Mouse (Mus musculus) limb, embryonic 15.5 days (tissue): Measurements from ENCODE around the gene Larp1b. TPM values are rescaled to one million over a fixed set of nuclear protein-coding genes. Genes with fewer than 3 reads are reported as not detected.

Experiments
- ATAC-seq: fragments of 200-750 bp; cut with Nextera tagmentation; 2 replicates; pipeline ENCODE4 v1.8.0; 2017; ENCODE audit warnings: low read depth, moderate TSS enrichment; ENCODE audit not compliant: insufficient number of reproducible peaks, low FRiP score, low TSS enrichment
- H3K27ac ChIP-seq: fragments of 300-500 bp; sonication (generic); 2 replicates; pipeline ENCODE4 v1.5.1; 2015; ENCODE audit warnings: moderate library complexity, mild to moderate bottlenecking, inconsistent platforms
- H3K27me3 ChIP-seq: fragments of 300-500 bp; sonication (generic); 2 replicates; pipeline ENCODE4 v1.6.1; 2015; ENCODE audit warnings: inconsistent platforms
- H3K36me3 ChIP-seq: fragments of 300-500 bp; sonication (generic); 2 replicates; pipeline ENCODE4 v1.6.1; 2015; ENCODE audit warnings: inconsistent platforms
- H3K4me1 ChIP-seq: fragments of 300-500 bp; sonication (generic); 2 replicates; pipeline ENCODE4 v1.6.1; 2015; ENCODE audit warnings: inconsistent platforms
- H3K4me2 ChIP-seq: fragments of 300-500 bp; sonication (generic); 2 replicates; pipeline ENCODE4 v1.6.1; 2015; ENCODE audit warnings: mild to moderate bottlenecking, inconsistent platforms
- H3K4me3 ChIP-seq: fragments of 300-500 bp; sonication (generic); 2 replicates; pipeline ENCODE4 v1.5.1; 2015; ENCODE audit warnings: mild to moderate bottlenecking, inconsistent platforms
- H3K9ac ChIP-seq: fragments of 300-500 bp; sonication (generic); 2 replicates; pipeline ENCODE4 v1.6.1; 2015; ENCODE audit warnings: inconsistent platforms
- H3K9me3 ChIP-seq: fragments of 300-500 bp; sonication (generic); 2 replicates; pipeline ENCODE4 v1.6.1; 2016; ENCODE audit warnings: inconsistent platforms
- WGBS: fragments of 180-500 bp; shearing (Covaris S2); methylation state at CpG from one replicate; pipeline ENCODE4 v1.1.7; 2015; 5-methylcytosine and 5-hydroxymethylcytosine counted together
- polyA plus RNA-seq: library from polyadenylated mRNA; unstranded; fragments of >200 nt; fragmentation: Nextera tagmentation; extraction: Ambion mirVana; gene quantifications from 2 replicates; pipeline ENCODE4 v1.2.1, GENCODE M21; 2015

Larp1b gene
- polyA plus RNA-seq, 1 experiment from 2014 or later, result 2.2 TPM

- Histone ChIP-seq H3K27me3 (no peaks in the 10 kb centered on the region), H3K4me2 (no peak overlapping the region), H3K27ac (no peak overlapping the region), H3K36me3 (no peaks in the 10 kb centered on the region), H3K4me1 (no peaks in the 10 kb centered on the region), H3K9me3 (no peaks in the 10 kb centered on the region), H3K9ac (no peak overlapping the region), H3K4me3 (no peak overlapping the region)
- 79% methylated on average over 12 of the region's 12 CpGs for WGBS
- ATAC-seq, result no peak
Observed at GRCm38 (mm10) chr3:41031286-41032210, 81.9 kb downstream of the Larp1b start.

GRCm38 (mm10) chr3:41038297-41038916 is 88.8 kb downstream of the Larp1b start:
- no peaks in the 10 kb centered on the region for H3K9me3 ChIP-seq
- no peaks in the 10 kb centered on the region for H3K27me3 ChIP-seq
- H3K9ac ChIP-seq, result no peak overlapping the region
- 72% methylated on average over 5 of the region's 5 CpGs for WGBS
- H3K27ac ChIP-seq, result no peak overlapping the region
- H3K4me1 ChIP-seq, result no peaks in the 10 kb centered on the region
- no peak for ATAC-seq
- H3K4me2 ChIP-seq, result no peak overlapping the region
- no peak overlapping the region for H3K4me3 ChIP-seq
- H3K36me3 ChIP-seq, result no peaks in the 10 kb centered on the region

GRCm38 (mm10) chr3:41041241-41041640 is 91.6 kb downstream of the Larp1b start:
- H3K27me3 ChIP-seq, result no peaks in the 10 kb centered on the region
- no peak overlapping the region for H3K4me2 ChIP-seq
- no peaks in the 10 kb centered on the region for H3K9me3 ChIP-seq
- ATAC-seq, result no peak
- H3K9ac ChIP-seq, result no peak overlapping the region
- no peak overlapping the region for H3K4me3 ChIP-seq
- 69% methylated on average over 5 of the region's 5 CpGs for WGBS
- H3K27ac ChIP-seq, result no peak overlapping the region
- H3K4me1 ChIP-seq, result no peaks in the 10 kb centered on the region
- no peaks in the 10 kb centered on the region for H3K36me3 ChIP-seq

GRCm38 (mm10) chr3:41042195-41042938 is 92.7 kb downstream of the Larp1b start:
- Histone ChIP-seq H3K9me3 (no peaks in the 10 kb centered on the region), H3K27ac (no peak overlapping the region), H3K9ac (no peak overlapping the region), H3K4me1 (no peaks in the 10 kb centered on the region), H3K36me3 (no peaks in the 10 kb centered on the region), H3K27me3 (no peaks in the 10 kb centered on the region), H3K4me2 (no peak overlapping the region), H3K4me3 (no peak overlapping the region)
- 79% methylated on average over 4 of the region's 4 CpGs for WGBS
- ATAC-seq, result no peak

GRCm38 (mm10) chr3:41043756-41044354 is 94.2 kb downstream of the Larp1b start:
- WGBS, result 67% methylated on average over 11 of the region's 11 CpGs

GRCm38 (mm10) chr3:41047838-41048237 is 98.2 kb downstream of the Larp1b start:
- Histone ChIP-seq H3K9me3 (no peaks in the 10 kb centered on the region), H3K4me3 (no peak overlapping the region), H3K9ac (no peak overlapping the region), H3K27me3 (no peaks in the 10 kb centered on the region), H3K27ac (no peak overlapping the region), H3K36me3 (no peaks in the 10 kb centered on the region), H3K4me1 (no peaks in the 10 kb centered on the region), H3K4me2 (no peak overlapping the region)
- ATAC-seq, result no peak
- WGBS, result 91% methylated on average over 6 of the region's 6 CpGs

More at GRCm38 (mm10) chr3:41043756-41044354, 94.2 kb downstream of the Larp1b start:
- no peaks in the 10 kb centered on the region for H3K4me1 ChIP-seq
- no peak overlapping the region for H3K27ac ChIP-seq
- no peak for ATAC-seq
- H3K4me3 ChIP-seq, result no peak overlapping the region
- no peaks in the 10 kb centered on the region for H3K27me3 ChIP-seq
- H3K9ac ChIP-seq, result no peak overlapping the region
- H3K36me3 ChIP-seq, result no peaks in the 10 kb centered on the region
- H3K4me2 ChIP-seq, result no peak overlapping the region
- no peaks in the 10 kb centered on the region for H3K9me3 ChIP-seq

GRCm38 (mm10) chr3:41053334-41053733 is 103.7 kb downstream of the Larp1b start:
- 73% methylated on average over 3 of the region's 3 CpGs for WGBS
- H3K4me1 ChIP-seq, result no peaks in the 10 kb centered on the region
- H3K27me3 ChIP-seq, result no peaks in the 10 kb centered on the region
- no peaks in the 10 kb centered on the region for H3K36me3 ChIP-seq
- no peak overlapping the region for H3K9ac ChIP-seq
- no peak for ATAC-seq
- H3K4me3 ChIP-seq, result no peak overlapping the region
- no peak overlapping the region for H3K27ac ChIP-seq
- H3K4me2 ChIP-seq, result no peak overlapping the region
- 0 out of 2 replicates have a peak, but pooled peaks cover 3% of the 10 kb centered on the region for H3K9me3 ChIP-seq

GRCm38 (mm10) chr3:41058395-41058794 is 108.8 kb downstream of the Larp1b start:
- no peaks in the 10 kb centered on the region for H3K4me1 ChIP-seq
- no peak overlapping the region for H3K9ac ChIP-seq
- H3K27ac ChIP-seq, result no peak overlapping the region
- no peak for ATAC-seq
- no peak overlapping the region for H3K4me2 ChIP-seq
- H3K4me3 ChIP-seq, result no peak overlapping the region
- 0 out of 2 replicates have a peak, but pooled peaks cover 3% of the 10 kb centered on the region for H3K9me3 ChIP-seq
- no peaks in the 10 kb centered on the region for H3K27me3 ChIP-seq
- peaks cover 1% of the 10 kb centered on the region; the same call in 1 of the 2 replicates for H3K36me3 ChIP-seq
- WGBS, result 54% methylated on average over 2 of the region's 2 CpGs

- Histone ChIP-seq H3K4me1 (no peaks in the 10 kb centered on the region), H3K27me3 (no peaks in the 10 kb centered on the region), H3K36me3 (peaks cover 10% of the 10 kb centered on the region; the same call in 1 of the 2 replicates), H3K9ac (no peak overlapping the region), H3K27ac (no peak overlapping the region), H3K9me3 (0 out of 2 replicates have a peak, but pooled peaks cover 3% of the 10 kb centered on the region), H3K4me3 (no peak overlapping the region), H3K4me2 (no peak overlapping the region)
- 84% methylated on average over 3 of the region's 3 CpGs for WGBS
- ATAC-seq, result no peak
Observed at GRCm38 (mm10) chr3:41059249-41059648, 109.6 kb downstream of the Larp1b start.

- Histone ChIP-seq H3K36me3 (peaks cover 25% of the 10 kb centered on the region), H3K9me3 (no peaks in the 10 kb centered on the region), H3K9ac (no peak overlapping the region), H3K4me3 (no peak overlapping the region), H3K4me2 (no peak overlapping the region), H3K4me1 (no peaks in the 10 kb centered on the region), H3K27me3 (no peaks in the 10 kb centered on the region), H3K27ac (no peak overlapping the region)
- 86% methylated on average over 3 of the region's 3 CpGs for WGBS
- ATAC-seq, result no peak
Observed at GRCm38 (mm10) chr3:41061831-41062565, 112.4 kb downstream of the Larp1b start.

GRCm38 (mm10) chr3:41062758-41063157 is 113.1 kb downstream of the Larp1b start:
- Histone ChIP-seq H3K36me3 (peaks cover 32% of the 10 kb centered on the region), H3K4me1 (no peaks in the 10 kb centered on the region), H3K9me3 (no peaks in the 10 kb centered on the region), H3K9ac (no peak overlapping the region), H3K4me3 (no peak overlapping the region), H3K27me3 (no peaks in the 10 kb centered on the region), H3K4me2 (no peak overlapping the region), H3K27ac (no peak overlapping the region)
- no peak for ATAC-seq
- 97% methylated on average over 2 of the region's 2 CpGs for WGBS
